Mouse (Mus musculus) kidney, adult 11 months (tissue): Measurements from ENCODE around the gene Mapkbp1.

Source experiments
- DNase-seq: peaks from one replicate; pipeline ENCODE4 v3.0.0; 2022

Mapkbp1 gene

GRCm38 (mm10) chr2:120055923-120056322, 83.4 kb downstream of the Mapkbp1 start:
- no peak for DNase-seq

GRCm38 (mm10) chr2:120058818-120059217, 86.3 kb downstream of the Mapkbp1 start:
- DNase-seq, result no peak

GRCm38 (mm10) chr2:120059466-120059865, 87.0 kb downstream of the Mapkbp1 start:
- DNase-seq, result no peak

DNA sequence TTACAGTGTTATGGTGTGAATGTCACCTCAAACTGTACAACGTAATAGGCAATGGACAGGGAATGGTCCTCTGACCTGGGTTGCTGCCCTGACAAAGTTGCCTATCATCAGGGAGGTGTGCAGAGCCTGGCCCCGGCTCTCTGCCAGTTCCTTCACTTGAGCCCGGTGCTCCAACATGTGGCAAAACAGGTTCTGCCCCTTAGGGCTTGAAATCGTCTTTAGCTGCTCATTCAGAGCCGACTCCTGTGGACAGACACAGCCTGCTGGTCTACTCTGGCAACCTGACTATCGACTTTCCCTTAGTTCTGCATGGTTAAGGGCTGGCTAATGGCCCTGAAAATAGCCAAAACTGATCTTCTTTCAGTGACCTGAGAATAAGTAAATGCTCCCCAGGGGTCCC, 87.7 kb downstream of the Mapkbp1 start:
- DNase-seq, result peak; percentile 67

DNA sequence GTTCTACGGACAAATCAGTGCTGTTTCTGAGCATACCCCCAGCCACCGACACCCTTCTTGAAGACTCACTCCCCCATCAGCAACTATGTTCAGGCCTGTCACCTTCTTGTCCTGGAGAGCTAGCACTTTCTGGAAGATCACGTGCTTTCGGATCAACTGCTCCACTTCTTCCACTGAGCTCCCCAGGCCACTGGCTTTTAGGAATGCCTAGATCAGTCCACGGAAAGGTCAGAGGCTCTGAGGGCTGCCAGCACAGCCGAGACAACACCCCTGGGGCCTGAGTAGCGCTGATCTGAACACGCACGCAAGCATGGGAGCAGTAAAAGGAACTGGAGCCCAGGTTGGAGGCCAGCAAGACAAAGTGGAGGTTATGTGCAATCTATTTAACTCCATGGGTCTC, 88.2 kb downstream of the Mapkbp1 start:
- DNase-seq, result peak; percentile 65

- DNase-seq, result peak; percentile 15
These were observed 89.7 kb downstream of the Mapkbp1 start for GRCm38 (mm10) chr2:120062248-120062647.

DNA sequence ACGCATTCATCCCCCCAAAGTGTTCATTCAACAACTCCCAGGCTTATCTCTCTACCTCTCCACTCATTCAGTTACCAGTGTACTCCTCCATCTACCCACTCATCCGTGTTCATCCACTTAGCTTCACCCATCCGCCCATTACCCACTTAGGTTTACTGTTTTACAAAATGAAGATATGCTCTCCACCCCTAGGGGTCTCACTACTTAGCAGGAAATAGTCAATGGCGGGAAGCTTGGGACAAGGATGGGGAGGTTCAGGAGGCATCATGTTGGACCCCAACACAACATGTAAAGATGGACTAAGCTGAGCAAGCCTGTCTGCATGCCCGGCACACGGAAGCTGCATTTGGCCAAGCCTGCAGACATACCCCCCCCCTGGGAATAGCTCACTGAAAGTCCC, 92.1 kb downstream of the Mapkbp1 start:
- DNase-seq, result no peak

DNA sequence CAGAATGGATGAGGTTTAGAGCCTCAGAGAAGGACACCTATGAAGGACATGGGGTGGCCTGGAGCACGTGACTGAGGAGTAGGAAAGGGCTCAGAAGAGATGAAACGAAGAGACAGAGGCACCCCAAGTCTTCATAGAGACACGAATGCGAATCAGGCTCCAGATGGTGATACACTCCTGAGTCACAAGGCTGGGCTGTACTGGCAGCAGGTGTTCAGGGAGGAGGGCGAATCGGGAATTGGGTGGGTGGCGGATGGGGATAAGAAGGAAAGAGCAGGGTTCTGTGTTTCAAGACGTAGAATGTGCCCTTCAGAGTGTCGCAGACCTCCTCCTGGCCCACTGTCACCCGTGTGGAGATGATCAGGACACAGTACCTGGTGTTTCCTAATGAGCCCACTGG, 92.7 kb downstream of the Mapkbp1 start:
- no peak for DNase-seq

DNA sequence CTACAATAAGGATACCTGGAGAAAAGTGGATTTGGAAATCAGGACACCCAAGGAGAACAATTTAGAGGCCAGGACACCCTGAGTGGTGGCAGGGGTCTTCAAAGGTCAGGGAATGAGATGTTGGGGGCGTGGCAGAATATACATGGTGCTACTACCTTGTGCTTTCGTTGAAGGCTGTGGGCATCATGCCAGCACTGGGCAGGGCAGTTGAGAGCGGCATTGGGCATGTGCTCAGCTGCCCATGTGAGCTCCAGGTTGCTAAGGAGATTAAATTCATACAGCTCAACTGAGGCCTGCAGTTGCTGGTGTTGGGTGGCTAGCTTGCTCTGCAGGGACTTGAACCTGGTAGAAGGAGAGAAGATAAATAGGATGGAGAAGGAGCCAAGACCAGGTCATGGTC, 93.7 kb downstream of the Mapkbp1 start:
- DNase-seq, result no peak

- DNase-seq, result no peak
These were observed 96.3 kb downstream of the Mapkbp1 start for GRCm38 (mm10) chr2:120068555-120069465.

DNA sequence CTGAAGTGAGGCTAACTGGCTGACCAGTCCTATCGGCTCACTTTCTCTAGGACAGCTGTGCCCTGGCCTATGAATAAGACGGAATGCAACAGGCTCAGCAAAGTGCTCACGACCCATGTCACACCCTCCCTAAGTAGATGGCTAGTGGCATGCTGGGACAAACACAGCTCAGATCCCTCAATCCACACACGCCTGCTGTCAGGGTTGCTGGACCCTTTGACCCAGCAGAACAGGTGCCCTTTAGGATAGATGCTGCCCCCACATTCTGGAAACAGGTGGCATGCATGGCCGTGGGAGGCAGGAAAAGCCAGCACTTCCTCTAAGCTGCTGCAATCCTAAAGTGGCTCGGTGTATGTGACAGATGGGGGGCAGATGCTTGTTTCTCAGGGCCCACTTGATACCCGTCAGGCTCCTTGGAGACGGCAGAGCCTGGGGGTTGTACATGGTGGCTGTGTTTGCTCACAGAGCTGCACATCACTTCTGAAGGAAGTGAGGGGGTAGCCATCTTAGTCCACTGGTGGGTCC, 97.0 kb downstream of the Mapkbp1 start:
- DNase-seq, result no peak

GRCm38 (mm10) chr2:120074096-120074495, 101.6 kb downstream of the Mapkbp1 start:
- DNase-seq, result no peak

DNA sequence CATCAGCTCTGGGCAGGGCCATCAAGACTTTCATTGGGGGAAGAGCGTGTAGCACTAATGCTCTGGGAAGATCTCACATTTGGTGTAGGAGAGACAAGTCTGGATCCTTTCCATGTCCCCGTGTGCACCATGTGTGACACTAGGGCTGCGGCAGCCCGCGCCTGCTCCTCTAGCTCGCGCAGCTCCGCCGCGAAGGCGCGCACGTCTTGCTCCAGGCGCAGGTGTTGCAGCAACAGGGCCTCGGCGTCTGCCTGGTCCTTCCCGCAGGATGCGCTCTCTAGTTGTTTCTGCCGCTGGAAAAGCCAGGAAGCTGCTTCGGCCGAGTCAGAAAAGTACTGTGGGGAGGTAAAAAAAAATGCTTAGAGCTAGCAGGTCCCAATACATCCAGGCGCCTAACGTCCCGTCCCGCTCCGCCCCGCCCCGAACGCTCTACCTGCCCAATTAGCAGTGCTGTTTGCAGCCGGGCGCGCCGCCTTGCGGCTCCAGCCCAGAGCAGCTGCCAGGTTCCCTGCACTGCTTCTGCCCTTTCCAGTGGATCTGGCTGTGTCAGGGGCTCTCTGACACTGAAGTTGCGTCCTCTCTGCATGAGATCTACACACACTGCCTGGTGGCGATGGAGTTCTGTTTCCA, 103.7 kb downstream of the Mapkbp1 start:
- peak; percentile 46 for DNase-seq
